Mouse (Mus musculus) liver, embryonic 14.5 days (tissue): Measurements from ENCODE around the gene Map3k15.

Experiments
- CTCF ChIP-seq: IDR thresholded peaks from 2 replicates; pipeline ENCODE4 v1.5.1; 2016; ENCODE audit warnings: antibody characterized with exemption, low read depth, control low read depth
- EP300 ChIP-seq: IDR thresholded peaks from 2 replicates; pipeline ENCODE4 v1.6.1; 2016; ENCODE audit warnings: antibody characterized with exemption, low read depth

DNA sequence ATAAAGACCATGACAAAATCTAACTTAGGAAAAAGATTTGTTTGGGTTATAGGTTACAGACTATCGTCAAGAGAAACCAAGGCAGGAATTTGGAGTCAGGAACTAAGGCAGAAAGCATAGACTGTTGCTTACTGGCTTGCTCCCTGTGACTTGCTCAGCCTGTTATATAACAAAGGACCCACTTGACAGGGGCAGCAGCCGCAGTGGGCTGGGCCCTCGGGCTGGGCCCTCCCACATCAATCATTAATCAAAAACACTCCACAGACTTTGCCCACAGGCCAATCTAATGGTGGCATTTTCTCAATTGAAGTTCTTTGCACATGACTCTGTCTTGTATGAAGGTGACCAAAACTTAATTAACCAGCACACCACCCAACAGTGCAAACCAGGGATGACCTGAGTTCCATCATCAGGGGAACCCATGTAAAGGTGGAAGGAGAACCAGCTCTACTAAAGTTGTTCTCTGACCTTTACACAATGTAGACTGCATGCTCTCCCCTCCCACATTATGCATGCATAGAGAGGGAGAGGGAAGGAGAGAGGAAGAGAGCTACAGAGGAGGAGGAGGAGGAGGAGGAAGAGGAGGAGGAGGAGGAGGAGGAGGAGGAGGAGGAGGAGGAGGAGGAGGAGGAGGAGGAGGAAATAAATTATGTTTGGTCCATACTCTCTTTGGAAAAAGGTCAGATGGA is 17.0 kb upstream of the Map3k15 start:
- TF ChIP-seq CTCF (no peak), EP300 (no peak)
